Mouse (Mus musculus) cerebellum, adult 2 months (tissue): ENCODE data around the gene Zfp819. TPM values are rescaled to one million over a fixed set of nuclear protein-coding genes. Genes with fewer than 3 reads are reported as not detected.

Experiments used
- DNase-seq, 2 experiments: peaks; one replicate each; pipeline ENCODE4 v3.0.0; 2021
- H3K27ac ChIP-seq: fragments of 200-500 bp; 2 replicates; pipeline ENCODE4 v1.5.1; 2012; ENCODE audit warnings: low read length, control low read depth, inconsistent platforms; ENCODE audit not compliant: insufficient read depth
- H3K27me3 ChIP-seq: fragments of 200-500 bp; 2 replicates; pipeline ENCODE4 v1.6.1; 2012; ENCODE audit warnings: inconsistent platforms, mild to moderate bottlenecking, low read length, moderate library complexity; ENCODE audit not compliant: control insufficient read depth, insufficient read depth
- H3K4me1 ChIP-seq: fragments of 200-500 bp; 2 replicates; pipeline ENCODE4 v1.6.1; 2011; ENCODE audit warnings: low read length; ENCODE audit not compliant: control insufficient read depth, insufficient read depth
- H3K4me3 ChIP-seq: fragments of 200-500 bp; replicated peaks from 2 replicates; pipeline ENCODE3; 2011; ENCODE audit warnings: mild to moderate bottlenecking, low read depth, low read length, control low read depth; ENCODE audit not compliant: insufficient read depth
- CTCF ChIP-seq: fragments of 200-500 bp; IDR thresholded peaks from 2 replicates; pipeline ENCODE4 v1.5.1; 2011; ENCODE audit warnings: low read depth, mild to moderate bottlenecking, control low read depth, low read length, moderate library complexity, borderline replicate concordance; ENCODE audit not compliant: insufficient read depth
- POLR2A ChIP-seq: fragments of 200-500 bp; IDR thresholded peaks from 2 replicates; pipeline ENCODE4 v1.6.1; 2011; ENCODE audit warnings: low read length, control low read depth, borderline replicate concordance; ENCODE audit not compliant: insufficient read depth
- WGBS: fragments of 180-500 bp; shearing (Covaris S2); methylation state at CpG from one replicate; pipeline ENCODE4 v1.1.7; 2018; 5-methylcytosine and 5-hydroxymethylcytosine counted together
- polyA plus RNA-seq: library from polyadenylated mRNA; depleted of rRNA; stranded (reverse); fragments of >200 nt; gene quantifications from 2 replicates; pipeline ENCODE4 v1.2.3, GENCODE M21; 2012

The Zfp819 gene
- polyA plus RNA-seq, 1 experiment, result 0.10 TPM

DNA sequence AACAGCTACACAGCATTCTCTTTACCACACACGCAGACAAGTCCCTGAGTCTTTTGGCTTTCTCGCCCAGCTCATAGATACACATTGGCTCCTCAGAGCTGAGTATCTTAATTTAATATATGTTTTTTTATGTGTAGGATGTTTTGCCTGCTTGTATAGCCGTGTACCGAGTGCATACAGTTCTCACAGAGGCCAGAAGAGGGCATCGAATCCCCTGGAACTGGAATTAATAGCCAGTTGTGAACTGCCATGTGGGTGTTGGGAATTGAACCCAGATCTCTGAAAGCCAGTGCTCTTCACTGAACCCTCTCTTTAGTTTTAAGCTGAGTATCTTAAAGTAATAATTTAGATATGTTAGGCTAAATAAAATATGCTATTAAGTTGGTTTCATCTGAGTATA is 22.2 kb upstream of the Zfp819 start:
- Histone ChIP-seq H3K4me3 (no peak overlapping the region), H3K27me3 (no peaks in the 10 kb centered on the region), H3K27ac (no peak overlapping the region), H3K4me1 (peaks cover 7% of the 10 kb centered on the region)
- TF ChIP-seq CTCF, result no peak
- TF ChIP-seq POLR2A, result no peak
- WGBS, result 83% methylated on average over 5 of the region's 5 CpGs
- DNase-seq, result no peak

DNA sequence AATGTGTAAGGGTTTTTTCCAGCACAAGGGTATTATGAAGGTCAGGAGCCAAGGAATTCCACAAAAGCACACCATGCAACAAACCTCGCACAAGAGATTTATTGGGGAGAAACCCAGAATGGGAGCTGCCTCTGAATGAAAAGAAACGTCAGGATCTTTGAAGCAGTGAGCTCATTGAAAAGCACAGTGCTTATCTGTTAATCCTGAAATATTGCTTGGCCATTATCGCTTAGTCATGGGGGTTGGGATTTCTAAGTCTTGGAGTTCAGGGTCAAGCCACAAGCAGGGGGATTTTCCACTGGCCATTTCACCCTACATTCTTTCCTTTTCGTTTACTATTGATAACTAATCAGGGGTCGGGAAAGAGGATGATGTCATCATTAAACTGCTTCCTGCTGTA is 5.1 kb upstream of the Zfp819 start:
- no peak for DNase-seq
- H3K27ac ChIP-seq, result no peak overlapping the region
- 41% methylated on average over 5 of the region's 5 CpGs for WGBS
- no peaks in the 10 kb centered on the region; the same call in 1 of the 2 replicates for H3K27me3 ChIP-seq
- no peak overlapping the region for H3K4me3 ChIP-seq
- TF ChIP-seq CTCF (no peak), POLR2A (no peak)
- H3K4me1 ChIP-seq, result no peaks in the 10 kb centered on the region

DNA sequence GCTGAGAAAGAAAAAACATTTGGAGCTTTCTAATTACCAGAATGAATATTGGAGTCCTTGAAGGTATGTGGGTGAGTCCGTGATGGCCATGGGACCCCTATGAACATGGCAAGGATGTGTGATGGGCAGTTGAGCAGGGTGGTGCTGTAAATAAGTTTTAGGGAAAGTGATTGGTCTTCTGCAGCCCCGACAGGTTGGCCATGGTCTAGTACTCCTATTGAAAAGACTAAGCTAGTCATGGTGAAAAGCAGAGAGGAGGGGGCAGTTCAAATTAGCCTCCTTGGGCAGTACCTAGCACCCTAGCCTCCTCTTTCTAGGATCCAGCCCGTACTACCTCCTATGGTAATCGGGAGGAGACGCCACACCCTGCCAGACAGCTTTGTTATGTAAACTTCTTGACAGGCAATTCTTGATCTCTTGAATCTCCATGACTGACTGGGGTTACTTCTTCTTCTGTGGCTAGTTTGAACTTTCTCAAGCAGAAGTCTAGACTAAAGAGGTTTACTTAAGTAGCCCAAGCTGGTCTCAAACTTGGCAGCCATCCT is 846 bp downstream of the Zfp819 start:
- Histone ChIP-seq H3K4me3 (no peak overlapping the region), H3K27ac (no peak overlapping the region), H3K27me3 (no peaks in the 10 kb centered on the region; the same call in 1 of the 2 replicates), H3K4me1 (no peaks in the 10 kb centered on the region)
- WGBS, result 36% methylated on average over 5 of the region's 5 CpGs
- no peak for TF ChIP-seq POLR2A
- TF ChIP-seq CTCF, result no peak
- no peak for DNase-seq

DNA sequence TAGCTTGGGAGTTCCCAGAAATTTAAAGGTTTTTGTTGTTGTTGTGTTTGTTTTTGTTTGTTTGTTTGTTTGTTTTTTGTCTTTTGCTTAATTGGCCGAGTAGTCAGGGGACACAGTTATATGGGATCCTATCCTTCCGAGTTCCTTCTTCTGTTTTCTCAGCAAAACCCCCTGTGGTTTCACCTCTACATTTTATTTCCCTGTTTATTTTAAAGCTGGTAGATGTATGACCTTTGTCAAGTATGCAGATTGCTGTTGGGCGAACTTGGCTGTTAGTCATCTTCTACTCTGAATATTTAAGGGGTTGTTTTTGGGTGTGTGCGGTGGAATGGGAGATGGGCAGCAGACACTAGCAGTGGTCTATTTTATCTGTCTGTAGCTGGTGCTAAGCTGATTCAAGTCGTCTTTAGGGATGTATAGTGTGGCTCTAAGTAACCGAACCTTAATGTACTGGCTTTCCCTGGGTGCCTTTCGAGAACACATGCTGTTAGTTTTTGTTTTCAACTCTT is 1.4 kb downstream of the Zfp819 start:
- H3K4me3 ChIP-seq, result no peak overlapping the region
- no peak for TF ChIP-seq CTCF
- no peak for TF ChIP-seq POLR2A
- no peaks in the 10 kb centered on the region; the same call in 1 of the 2 replicates for H3K27me3 ChIP-seq
- WGBS, result 80% methylated on average over 7 of the region's 7 CpGs
- H3K4me1 ChIP-seq, result no peaks in the 10 kb centered on the region
- DNase-seq, result no peak
- H3K27ac ChIP-seq, result no peak overlapping the region

DNA sequence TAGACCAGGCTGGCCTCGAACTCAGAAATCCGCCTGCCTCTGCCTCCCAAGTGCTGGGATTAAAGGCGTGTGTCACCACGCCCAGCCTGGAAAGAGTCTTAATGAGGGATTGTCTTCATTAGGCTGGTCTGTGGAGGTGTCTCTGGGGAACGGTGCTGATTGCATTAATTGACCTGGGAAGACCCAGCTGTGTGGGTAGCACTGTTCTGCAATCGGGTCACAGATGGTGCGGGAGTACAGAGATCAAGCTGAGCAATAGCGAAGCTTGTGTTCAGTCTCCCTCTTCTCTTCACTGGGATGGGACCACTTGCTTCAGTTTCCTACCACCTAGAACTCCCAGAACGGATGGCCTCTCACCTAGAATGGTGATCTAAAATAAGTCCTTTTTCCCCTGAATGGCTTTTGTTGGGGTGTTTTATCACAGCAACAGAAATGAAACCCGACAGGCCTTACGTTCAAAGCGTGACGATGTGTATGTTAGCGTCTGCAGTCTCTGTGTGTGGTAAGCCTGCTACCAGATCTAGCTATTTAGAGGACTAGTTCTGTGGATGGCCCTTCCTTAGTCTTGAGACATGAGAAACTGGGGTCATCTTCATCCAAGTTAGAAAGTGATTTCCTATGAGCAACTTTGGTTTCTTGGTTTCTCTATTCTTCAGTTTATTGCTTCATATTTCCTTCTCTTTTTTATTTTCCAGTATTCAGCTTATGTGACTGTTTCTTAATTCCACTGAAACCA is 7.0 kb downstream of the Zfp819 start:
- no peak for TF ChIP-seq CTCF
- no peak for TF ChIP-seq POLR2A
- WGBS, result 88% methylated on average over 14 of the region's 14 CpGs
- H3K27ac ChIP-seq, result no peak overlapping the region

DNA sequence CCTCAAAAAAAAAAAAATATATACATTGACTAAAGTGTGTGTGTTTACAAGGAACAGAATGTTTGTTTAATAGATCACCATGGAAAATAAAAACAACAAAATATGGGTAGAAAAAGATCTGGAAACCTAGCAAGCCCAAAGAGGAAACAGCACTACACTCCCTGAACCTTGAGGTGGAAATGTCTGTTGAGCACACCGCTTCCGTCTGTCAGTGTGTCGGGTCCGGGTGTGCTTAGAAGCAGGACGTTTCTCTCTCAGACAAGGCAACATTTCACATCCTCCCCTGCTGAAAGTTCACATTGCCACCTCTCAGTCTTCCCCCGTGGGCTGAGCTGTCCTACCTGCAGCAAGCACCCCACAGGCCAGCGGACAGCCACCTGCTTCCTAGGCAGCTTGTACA is 16.0 kb downstream of the Zfp819 start:
- WGBS, result 84% methylated on average over 7 of the region's 7 CpGs
- no peaks in the 10 kb centered on the region for H3K4me1 ChIP-seq
- no peak overlapping the region for H3K27ac ChIP-seq
- DNase-seq, result no peak
- TF ChIP-seq CTCF (no peak), POLR2A (no peak)
- H3K4me3 ChIP-seq, result no peak overlapping the region
- no peaks in the 10 kb centered on the region for H3K27me3 ChIP-seq

More for the DNA sequence above, 7.0 kb downstream of the Zfp819 start:
- no peak overlapping the region for H3K4me3 ChIP-seq
- no peaks in the 10 kb centered on the region for H3K4me1 ChIP-seq
- DNase-seq, result no peak
- H3K27me3 ChIP-seq, result no peaks in the 10 kb centered on the region; the same call in 1 of the 2 replicates

DNA sequence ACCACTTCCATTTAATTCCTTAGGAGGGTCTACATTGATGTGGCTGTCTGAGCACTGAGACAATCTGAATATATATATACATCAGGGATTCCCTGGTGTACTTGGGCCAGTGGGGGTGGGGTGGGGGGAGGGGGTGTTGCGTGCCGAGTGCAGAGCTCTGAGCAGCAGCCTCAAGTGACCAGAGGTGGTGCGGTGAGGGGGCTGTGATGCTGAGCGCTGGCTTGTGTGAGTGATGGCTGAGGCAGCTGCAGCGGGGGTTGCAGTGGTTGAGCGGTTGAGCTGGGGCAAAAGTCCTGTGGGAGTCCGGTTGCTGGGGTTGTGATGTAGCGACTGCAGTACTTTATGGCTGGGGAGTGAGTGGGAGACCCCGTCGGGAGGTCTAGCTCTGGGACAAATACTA is 16.9 kb downstream of the Zfp819 start:
- TF ChIP-seq CTCF (no peak), POLR2A (no peak)
- no peak overlapping the region for H3K4me3 ChIP-seq
- no peak for DNase-seq
- H3K27me3 ChIP-seq, result no peaks in the 10 kb centered on the region
- no peaks in the 10 kb centered on the region for H3K4me1 ChIP-seq
- WGBS, result 10% methylated on average over 10 of the region's 10 CpGs
- H3K27ac ChIP-seq, result no peak overlapping the region

DNA sequence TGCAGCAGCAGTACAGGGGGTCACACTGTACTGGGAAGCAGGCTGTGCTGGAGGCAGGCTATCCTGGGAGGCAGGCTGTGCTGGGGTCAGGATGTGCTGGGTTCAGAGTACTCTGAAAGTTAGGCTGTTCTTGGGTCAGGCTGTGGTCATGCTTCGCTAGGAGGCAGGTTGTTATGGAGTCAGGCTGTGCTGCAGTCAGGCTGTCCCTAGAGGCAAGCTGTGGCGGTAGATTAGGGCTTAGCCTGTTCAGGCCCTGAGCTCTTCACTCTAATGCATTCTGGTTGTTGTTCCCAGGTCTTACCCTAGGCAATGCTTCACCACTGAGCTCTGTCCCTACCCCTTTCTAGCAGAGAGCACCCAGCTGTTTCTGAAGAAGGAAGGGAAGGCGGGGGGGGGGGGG is 18.1 kb downstream of the Zfp819 start:
- H3K4me3 ChIP-seq, result no peak overlapping the region
- H3K27ac ChIP-seq, result no peak overlapping the region
- H3K4me1 ChIP-seq, result no peaks in the 10 kb centered on the region
- H3K27me3 ChIP-seq, result no peaks in the 10 kb centered on the region
- no peak for DNase-seq
- WGBS, result 57% methylated on average over 3 of the region's 3 CpGs
- no peak for TF ChIP-seq CTCF
